Mouse (Mus musculus) regulatory T cell (primary cell): ENCODE results near the gene Rad51b.

Source experiments
- in situ Hi-C: fragments of 300-600 bp; cut with MboI, MseI; formaldehyde crosslinking; loops from one replicate; pipeline ENCODE4 v1.15.1; 2025; ENCODE audit warnings: high pct_unique_total_duplicates

Rad51b gene

GRCm38 (mm10) chr12:79488590-79489242, 191.6 kb downstream of the Rad51b start:
- in situ Hi-C loops, result no loop called here

GRCm38 (mm10) chr12:79490626-79491025, 193.5 kb downstream of the Rad51b start:
- in situ Hi-C loops, result no loop called here

- in situ Hi-C loops, result no loop called here
Observed at GRCm38 (mm10) chr12:79492175-79492574, 195.1 kb downstream of the Rad51b start.

- in situ Hi-C loops, result no loop called here
Observed at GRCm38 (mm10) chr12:79492613-79493012, 195.5 kb downstream of the Rad51b start.

- in situ Hi-C loops, result no loop called here
Observed at GRCm38 (mm10) chr12:79493481-79493880, 196.4 kb downstream of the Rad51b start.

- in situ Hi-C loops, result no loop called here
Observed at GRCm38 (mm10) chr12:79498326-79498725, 201.2 kb downstream of the Rad51b start.

- in situ Hi-C loops, result no loop called here
Observed at GRCm38 (mm10) chr12:79499809-79500208, 202.7 kb downstream of the Rad51b start.

- in situ Hi-C loops, result no loop called here
Observed at GRCm38 (mm10) chr12:79501877-79502276, 204.8 kb downstream of the Rad51b start.

GRCm38 (mm10) chr12:79502862-79503581, 205.9 kb downstream of the Rad51b start:
- in situ Hi-C loops, result no loop called here

- in situ Hi-C loops, result no loop called here
Observed at GRCm38 (mm10) chr12:79503582-79504515, 206.8 kb downstream of the Rad51b start.

GRCm38 (mm10) chr12:79504641-79505040, 207.6 kb downstream of the Rad51b start:
- in situ Hi-C loops, result no loop called here

GRCm38 (mm10) chr12:79506421-79506820, 209.3 kb downstream of the Rad51b start:
- in situ Hi-C loops, result no loop called here

GRCm38 (mm10) chr12:79507141-79507681, 210.1 kb downstream of the Rad51b start:
- in situ Hi-C loops, result no loop called here

GRCm38 (mm10) chr12:79511454-79512204, 214.5 kb downstream of the Rad51b start:
- in situ Hi-C loops, result no loop called here

- in situ Hi-C loops, result no loop called here
Observed at GRCm38 (mm10) chr12:79512205-79512886, 215.3 kb downstream of the Rad51b start.

GRCm38 (mm10) chr12:79512982-79513681, 216.1 kb downstream of the Rad51b start:
- in situ Hi-C loops, result no loop called here

- in situ Hi-C loops, result loop anchor here (5.0 kb wide), 1 partner anchor 97 kb away; no protein-coding TSS in a partner anchor
Observed at GRCm38 (mm10) chr12:79514680-79515079, 217.6 kb downstream of the Rad51b start.

- in situ Hi-C loops, result no loop called here
Observed at GRCm38 (mm10) chr12:79522374-79522773, 225.3 kb downstream of the Rad51b start.

GRCm38 (mm10) chr12:79524941-79525871, 228.1 kb downstream of the Rad51b start:
- in situ Hi-C loops, result no loop called here
